Mouse (Mus musculus) bone marrow macrophage, adult 2 months (primary cell): ENCODE measurements around the gene Atoh8. TPM values are rescaled to one million over a fixed set of nuclear protein-coding genes. Genes with fewer than 3 reads are reported as not detected.

Experiments used
- H3K27ac ChIP-seq: 2 replicates; pipeline ENCODE4 v1.5.1; 2012; ENCODE audit warnings: low read depth, low read length; ENCODE audit not compliant: insufficient read depth
- H3K4me1 ChIP-seq: 2 replicates; pipeline ENCODE4 v1.6.1; 2012; ENCODE audit warnings: low read length; ENCODE audit not compliant: control insufficient read depth, insufficient read depth
- H3K4me3 ChIP-seq: 2 replicates; pipeline ENCODE4 v1.5.1; 2012; ENCODE audit warnings: mild to moderate bottlenecking, low read length, moderate library complexity; ENCODE audit not compliant: insufficient read depth
- CTCF ChIP-seq: IDR thresholded peaks from 2 replicates; pipeline ENCODE4 v1.5.1; 2012; ENCODE audit warnings: low read depth, mild to moderate bottlenecking, low read length, moderate library complexity
- POLR2A ChIP-seq: IDR thresholded peaks from 2 replicates; pipeline ENCODE4 v1.6.1; 2012; ENCODE audit warnings: mild to moderate bottlenecking, low read depth, low read length, borderline replicate concordance
- polyA plus RNA-seq: library from polyadenylated mRNA; stranded (reverse); fragments of >200 nt; gene quantifications from 2 replicates; pipeline ENCODE4 v1.2.4, GENCODE M21; 2012; ENCODE audit not compliant: missing spikeins, insufficient read depth, insufficient read length

The Atoh8 gene
- polyA plus RNA-seq, result not detected in 2 replicates

DNA sequence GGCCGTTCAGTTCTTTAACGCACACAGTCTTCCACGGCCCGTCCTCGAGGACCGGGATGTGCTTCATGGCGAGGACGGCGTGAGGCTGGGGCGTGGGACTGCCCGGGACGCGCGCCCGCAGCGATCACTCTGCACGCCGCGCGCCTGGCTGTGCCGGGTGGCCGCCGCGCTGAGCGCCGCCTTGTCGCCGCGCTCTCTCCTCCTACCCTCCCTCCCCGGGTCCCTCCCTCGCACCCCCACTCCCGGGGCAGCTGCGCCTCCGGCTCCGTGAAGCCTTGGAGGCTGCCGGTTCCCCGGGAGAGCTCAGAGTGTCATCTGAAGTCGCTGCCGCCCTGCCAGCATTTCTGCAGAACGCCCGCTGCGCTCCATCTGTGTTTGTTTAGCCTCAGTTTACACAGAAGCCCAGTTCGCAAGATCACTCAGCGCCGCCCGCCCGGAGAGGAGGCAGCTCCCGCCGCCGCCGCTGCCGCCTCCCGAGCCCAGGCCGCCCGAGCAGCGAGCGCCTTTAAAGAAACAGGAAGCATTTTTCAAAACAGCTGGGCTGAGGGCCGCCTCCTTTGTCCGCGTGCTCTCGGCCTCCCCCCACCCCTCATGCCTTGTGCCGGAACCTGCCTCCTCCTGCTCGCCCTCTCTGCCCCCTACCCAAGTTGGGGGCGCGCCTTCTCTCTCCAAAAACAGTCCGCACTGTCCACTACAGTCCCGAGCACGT, at the start of gene Atoh8:
TSS of gene Atoh8 (minus strand) at position 480 of the 709 bp plus-strand sequence.
- TF ChIP-seq POLR2A (no peak), CTCF (no peak)
- Histone ChIP-seq H3K4me1 (0 out of 2 replicates have a peak, but pooled peaks cover 3% of the 10 kb centered on the region), H3K4me3 (peak within 1 kb of the TSS; percentile 57), H3K27ac (no peak within 1 kb of the TSS)

DNA sequence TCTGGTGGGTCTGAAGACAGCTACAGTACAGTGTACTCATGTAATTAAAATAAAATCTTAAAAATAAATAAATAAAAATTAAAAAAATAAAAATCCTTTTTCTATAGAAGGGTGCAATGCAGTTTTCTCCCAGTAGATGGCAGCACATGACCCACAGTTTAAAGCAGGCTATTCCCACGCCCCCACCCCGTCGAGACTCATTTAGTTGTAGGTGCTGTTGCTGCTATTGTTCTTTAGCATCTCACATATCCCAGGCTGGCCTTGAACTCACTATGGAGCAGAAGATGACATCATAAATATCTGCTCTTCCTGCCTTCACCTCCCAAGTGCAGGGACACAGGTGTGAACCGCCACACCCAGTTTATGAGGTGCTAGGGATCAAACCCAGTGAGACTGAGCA, 48.5 kb upstream of the Atoh8 start:
- Histone ChIP-seq H3K4me3 (no peak overlapping the region), H3K4me1 (no peaks in the 10 kb centered on the region)

DNA sequence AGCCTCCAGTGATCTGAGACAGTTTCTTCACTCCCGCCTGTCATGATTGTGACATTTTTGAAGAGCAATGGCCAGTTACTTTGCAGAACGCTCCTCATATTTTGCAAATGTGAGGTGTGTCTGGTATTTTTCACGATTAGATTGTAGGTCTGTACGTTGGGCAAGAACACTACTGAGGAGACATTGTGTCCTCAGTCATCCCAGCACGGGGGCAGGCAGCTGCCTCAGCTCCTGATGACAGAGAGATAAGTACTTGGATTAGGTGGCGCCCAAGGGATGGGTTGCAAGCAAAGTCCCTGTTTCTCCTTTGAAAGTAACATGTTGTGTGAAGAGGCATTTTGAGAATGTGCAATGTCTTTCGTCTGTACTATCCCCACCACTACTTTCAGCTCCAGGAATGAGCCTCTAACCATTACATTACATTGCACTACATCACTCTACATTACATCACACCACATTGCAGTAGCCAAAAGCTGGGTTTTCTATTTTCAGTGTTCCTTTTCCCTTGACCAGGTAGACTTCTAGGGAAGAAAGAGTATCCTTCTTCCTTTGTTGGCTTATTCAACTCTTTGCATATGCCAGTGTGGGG, 45.1 kb upstream of the Atoh8 start:
- no peak overlapping the region for H3K4me3 ChIP-seq
- no peaks in the 10 kb centered on the region for H3K4me1 ChIP-seq
- no peak overlapping the region for H3K27ac ChIP-seq
- TF ChIP-seq POLR2A (no peak), CTCF (no peak)

More for the DNA sequence above, 48.5 kb upstream of the Atoh8 start:
- TF ChIP-seq POLR2A, result no peak
- peak; percentile 83 for TF ChIP-seq CTCF
- H3K27ac ChIP-seq, result no peak overlapping the region

DNA sequence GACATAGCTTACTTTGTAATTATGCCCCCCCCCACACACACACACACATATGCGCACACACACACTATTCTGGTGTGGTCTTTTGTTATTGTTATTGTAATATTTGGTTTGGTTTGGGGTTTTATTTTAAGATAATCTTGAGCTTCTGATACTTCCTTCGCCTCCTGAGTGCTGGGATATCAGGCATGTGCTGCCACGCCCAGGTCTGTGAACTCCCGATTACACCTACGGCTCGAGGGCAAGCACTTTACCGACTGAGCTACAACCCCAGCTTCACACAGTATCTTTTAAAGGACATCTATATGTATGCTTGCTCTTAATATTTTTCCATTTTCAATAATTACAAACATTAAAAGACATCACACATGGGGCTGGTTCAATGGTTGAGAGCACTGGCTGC, 44.1 kb upstream of the Atoh8 start:
- Histone ChIP-seq H3K4me3 (no peak overlapping the region), H3K27ac (no peak overlapping the region), H3K4me1 (no peaks in the 10 kb centered on the region)
- TF ChIP-seq CTCF (no peak), POLR2A (no peak)

DNA sequence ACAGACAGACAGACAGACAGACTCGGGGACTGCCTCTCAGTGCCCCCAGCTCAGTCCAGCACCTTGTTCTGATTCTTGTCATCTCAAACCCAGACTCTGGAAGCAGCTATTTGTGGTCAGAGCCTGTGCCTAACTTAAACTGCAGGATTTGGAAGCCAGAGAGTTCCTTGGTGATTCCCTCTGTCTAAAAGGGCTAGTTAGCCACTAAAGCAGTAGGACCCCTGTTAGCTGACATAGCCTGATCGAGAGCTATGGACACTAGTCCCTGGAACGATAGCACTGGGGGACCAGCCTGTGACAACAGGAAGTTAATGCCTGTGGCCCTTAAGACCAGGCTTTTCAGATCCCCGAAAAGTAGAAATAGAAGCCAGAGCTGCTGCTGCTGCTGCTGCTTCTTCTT, 43.5 kb upstream of the Atoh8 start:
- Histone ChIP-seq H3K4me3 (no peak overlapping the region), H3K4me1 (no peaks in the 10 kb centered on the region), H3K27ac (no peak overlapping the region)
- no peak for TF ChIP-seq CTCF

DNA sequence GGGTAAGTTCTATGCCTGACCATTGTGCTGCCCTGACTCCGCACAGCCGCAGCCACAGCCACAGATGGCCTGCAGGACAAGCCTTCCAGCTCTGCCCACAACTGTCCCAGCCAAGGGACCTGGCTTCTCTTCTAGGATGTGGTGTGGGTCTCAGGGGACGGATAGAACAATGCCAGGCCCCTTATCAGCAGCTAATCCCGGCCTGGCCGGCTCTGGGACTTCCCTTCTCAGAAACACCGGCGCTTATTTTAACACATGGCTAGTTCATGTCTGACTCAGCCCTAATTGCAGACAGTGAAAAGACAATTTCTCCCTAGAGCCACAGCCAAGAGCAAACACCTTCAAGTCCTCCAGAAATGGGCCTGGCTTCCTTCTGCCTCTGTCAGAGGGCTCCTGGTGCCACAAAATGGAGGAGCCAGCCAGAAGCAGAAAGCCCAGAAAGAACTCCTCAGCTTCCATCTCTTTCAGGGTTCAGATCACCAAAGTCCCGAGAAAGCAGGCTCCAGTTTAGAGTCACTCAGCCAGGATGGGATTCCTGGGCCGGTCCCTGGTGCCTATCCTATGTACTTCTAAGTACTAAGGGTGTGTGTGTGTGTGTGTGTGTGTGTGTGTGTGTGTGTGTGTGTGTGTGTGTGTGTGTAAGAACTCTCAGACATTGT, 42.3 kb upstream of the Atoh8 start:
- TF ChIP-seq CTCF (no peak), POLR2A (no peak)
- H3K4me1 ChIP-seq, result no peaks in the 10 kb centered on the region
- H3K27ac ChIP-seq, result no peak overlapping the region
- no peak overlapping the region for H3K4me3 ChIP-seq

DNA sequence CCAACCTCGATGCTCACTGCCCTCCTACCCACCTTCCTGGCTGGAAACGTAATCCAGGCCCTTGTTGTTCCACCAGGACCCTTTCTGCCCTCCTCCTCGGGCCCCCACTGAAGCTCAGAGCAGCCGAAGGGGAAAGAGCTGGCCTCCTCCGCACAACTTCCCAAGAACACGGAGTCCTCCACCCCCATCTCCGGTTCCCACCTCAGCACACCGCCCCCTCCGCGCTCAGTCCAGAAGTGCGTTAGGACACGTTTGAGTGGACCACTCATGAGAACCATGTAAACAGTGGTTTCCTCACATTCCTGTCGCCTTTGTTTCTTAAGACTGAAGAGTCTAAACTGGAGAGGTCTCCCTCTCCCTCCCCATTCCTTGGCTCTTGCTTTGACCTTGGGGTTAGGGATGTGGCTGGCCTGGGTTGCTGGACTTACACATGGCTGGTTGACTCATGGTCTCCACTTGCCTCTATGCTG, 41.6 kb upstream of the Atoh8 start:
- H3K4me1 ChIP-seq, result no peaks in the 10 kb centered on the region
- H3K27ac ChIP-seq, result no peak overlapping the region
- no peak overlapping the region for H3K4me3 ChIP-seq
- no peak for TF ChIP-seq CTCF
- TF ChIP-seq POLR2A, result no peak

DNA sequence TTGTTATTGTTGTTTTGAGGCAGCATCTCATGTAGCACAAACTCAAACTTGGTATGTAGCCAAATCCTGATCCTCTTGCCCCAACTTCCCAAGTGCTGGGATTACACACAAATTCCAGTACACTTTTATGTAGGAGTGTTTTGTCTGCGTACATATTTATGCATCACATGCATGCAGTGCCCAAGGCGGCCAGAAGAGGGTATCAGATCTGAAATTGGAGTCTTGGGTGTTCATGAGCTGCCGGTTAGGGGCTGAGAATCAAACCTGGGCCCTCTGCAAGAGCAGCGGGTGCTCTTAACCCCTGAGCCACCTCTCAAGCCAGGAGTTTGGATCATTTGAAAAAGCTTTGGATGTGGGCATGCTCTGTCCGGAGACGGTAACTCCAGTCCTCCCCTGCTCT, 40.8 kb upstream of the Atoh8 start:
- TF ChIP-seq CTCF, result no peak
- no peak for TF ChIP-seq POLR2A
- no peaks in the 10 kb centered on the region for H3K4me1 ChIP-seq
- no peak overlapping the region for H3K4me3 ChIP-seq
- no peak overlapping the region for H3K27ac ChIP-seq

DNA sequence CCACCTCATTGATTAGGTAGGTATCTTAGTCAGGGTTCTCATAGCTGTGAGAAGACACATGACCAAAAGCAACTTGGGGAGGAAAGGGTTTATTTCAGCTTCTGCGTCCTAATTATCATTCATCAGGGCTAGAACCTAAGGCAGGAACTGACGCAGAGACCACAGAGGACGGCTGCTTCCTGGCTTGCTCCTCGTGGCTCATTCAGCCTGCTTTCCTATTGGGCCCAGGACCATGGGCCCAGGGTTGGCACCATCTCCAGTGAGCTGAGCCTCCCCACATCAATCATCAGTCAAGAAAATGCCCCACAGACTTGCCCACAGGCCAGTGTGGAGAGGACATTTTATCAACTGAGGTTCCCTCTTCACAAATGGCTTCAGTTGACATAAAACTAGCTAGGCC, 40.1 kb upstream of the Atoh8 start:
- no peak overlapping the region for H3K27ac ChIP-seq
- TF ChIP-seq POLR2A (no peak), CTCF (no peak)
- H3K4me1 ChIP-seq, result no peaks in the 10 kb centered on the region
- H3K4me3 ChIP-seq, result no peak overlapping the region

DNA sequence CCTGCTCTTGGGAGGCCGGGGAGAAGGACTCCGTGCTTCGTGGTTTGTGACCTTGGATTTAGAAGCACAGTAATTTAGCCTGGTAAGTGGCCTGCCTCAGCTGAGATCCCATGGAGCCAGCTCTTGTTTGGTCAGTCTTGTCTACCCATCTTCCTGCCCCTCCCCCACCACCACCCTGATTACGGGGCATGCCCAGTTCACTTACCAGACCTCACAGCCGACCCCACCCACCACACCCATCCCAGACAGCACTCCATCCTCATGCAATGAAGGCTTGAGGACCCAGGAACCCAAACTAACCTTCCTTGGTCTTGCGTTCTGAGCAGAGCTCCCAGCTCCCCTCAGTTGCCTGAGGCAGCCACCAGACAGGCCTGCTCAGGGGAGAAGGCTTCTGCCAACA, 37.8 kb upstream of the Atoh8 start:
- no peak overlapping the region for H3K4me3 ChIP-seq
- no peaks in the 10 kb centered on the region for H3K4me1 ChIP-seq
- no peak for TF ChIP-seq CTCF
- no peak for TF ChIP-seq POLR2A
- no peak overlapping the region for H3K27ac ChIP-seq
